Mouse (Mus musculus) MEL (cell line): ENCODE results near the gene Tcte3.

Source experiments
- CTCF ChIP-seq, 3 experiments: IDR thresholded peaks in 2 of 3; conservative IDR thresholded peaks in 1 of 3; 2 replicates each; pipeline ENCODE4 v1.5.1; 2011 to 2012; ENCODE audit warnings: low read length in 3 of 3, low read depth in 2 of 3, mild to moderate bottlenecking in 2 of 3, improper control_type of control experiment in 1 of 3, inconsistent platforms in 1 of 3, mixed read lengths in 1 of 3, moderate library complexity in 1 of 3; ENCODE audit not compliant: control insufficient read depth in 1 of 3, insufficient read depth in 1 of 3, poor library complexity in 1 of 3, severe bottlenecking in 1 of 3
- GATA1 ChIP-seq: IDR thresholded peaks from 2 replicates; pipeline ENCODE4 v1.6.1; 2011; ENCODE audit warnings: low read depth, low read length, improper control_type of control experiment
- NRF1 ChIP-seq: IDR thresholded peaks from 2 replicates; pipeline ENCODE4 v1.6.1; 2014; ENCODE audit warnings: low read depth, mild to moderate bottlenecking, inconsistent platforms, low read length, improper control_type of control experiment, moderate library complexity; ENCODE audit not compliant: poor library complexity, insufficient read depth, severe bottlenecking
- POLR2A ChIP-seq, 2 experiments: IDR thresholded peaks; 2 replicates each; pipeline ENCODE4 v1.6.1; 2011 to 2012; ENCODE audit warnings: low read length in 2 of 2, mild to moderate bottlenecking in 2 of 2, control low read depth in 1 of 2, improper control_type of control experiment in 1 of 2, low read depth in 1 of 2, moderate library complexity in 1 of 2; ENCODE audit not compliant: control insufficient read depth in 1 of 2, insufficient read depth in 1 of 2, poor library complexity in 1 of 2
- TAL1 ChIP-seq: IDR thresholded peaks from 2 replicates; pipeline ENCODE4 v1.6.1; 2012; ENCODE audit warnings: mild to moderate bottlenecking, inconsistent platforms, low read length, moderate library complexity, mixed read lengths
- USF1 ChIP-seq: IDR thresholded peaks from 2 replicates; pipeline ENCODE4 v1.6.1; 2014; ENCODE audit warnings: low read depth, mild to moderate bottlenecking, inconsistent platforms, low read length, improper control_type of control experiment, moderate library complexity

GRCm38 (mm10) chr17:15060356-15060755, 19.1 kb upstream of the Tcte3 start:
- TF ChIP-seq NRF1 = no peak
- TF ChIP-seq GATA1 = no peak
- TF ChIP-seq CTCF (IDR thresholded peaks at IDR 0.05 in 2 of 3, conservative IDR thresholded peaks at IDR 0.05 in 1 of 3; ENCODE audit: control insufficient read depth in 1 of 3, insufficient read depth in 1 of 3, low read depth in 2 of 3, low read length in 3 of 3, poor library complexity in 1 of 3, severe bottlenecking in 1 of 3) = no peak
- TF ChIP-seq POLR2A (IDR thresholded peaks at IDR 0.05; ENCODE audit: control insufficient read depth in 1 of 2, insufficient read depth in 1 of 2, low read depth in 1 of 2, low read length in 2 of 2, poor library complexity in 1 of 2) = no peak
- no peak for TF ChIP-seq TAL1
- no peak for TF ChIP-seq USF1
